ENCODE assay signal across 20 mouse cellular contexts in the genomic region with DNA sequence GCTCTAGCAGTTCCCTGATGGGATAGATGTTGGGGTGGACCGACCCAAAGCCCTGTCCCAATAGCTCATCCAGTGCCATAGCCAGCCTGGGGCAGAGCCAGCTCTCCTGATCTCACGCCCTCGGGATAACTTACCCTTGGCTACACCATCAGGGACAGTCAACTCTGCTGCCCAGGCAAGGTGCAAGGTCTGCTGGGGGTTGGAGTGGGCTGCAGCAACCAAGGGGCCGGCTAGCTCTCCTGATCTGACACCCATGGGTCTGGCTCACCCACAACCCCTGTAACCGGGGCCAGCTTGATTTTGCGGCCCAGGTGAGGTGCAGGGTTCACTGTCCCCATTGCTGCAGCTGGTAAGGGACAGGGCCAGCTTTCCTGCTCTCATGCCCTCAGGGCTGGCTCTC.
"Had no signal": no experiment of that assay in that cellular context is flagged by ENCODE, and none has a peak within 500 bp of the region (broad histone marks: within the 10 kb centered on the region; RNA-seq: fewer than 3 reads in every experiment).

No protein-coding gene starts in this region.

- H3K27ac ChIP-seq: kidney, postnatal 0 days; limb, embryonic 12.5 days; limb, embryonic 15.5 days; liver, embryonic 14.5 days; lung, embryonic 15.5 days; midbrain, embryonic 12.5 days; midbrain, embryonic 15.5 days; neural tube, embryonic 12.5 days; neural tube, embryonic 15.5 days; stomach, postnatal 0 days had no signal

- H3K36me3 ChIP-seq: limb, embryonic 12.5 days; limb, embryonic 15.5 days; lung, embryonic 15.5 days; midbrain, embryonic 12.5 days; midbrain, embryonic 15.5 days; neural tube, embryonic 12.5 days; neural tube, embryonic 15.5 days had no signal

- H3K4me2 ChIP-seq: limb, embryonic 12.5 days; limb, embryonic 15.5 days; lung, embryonic 15.5 days; midbrain, embryonic 12.5 days; midbrain, embryonic 15.5 days; neural tube, embryonic 12.5 days; neural tube, embryonic 15.5 days had no signal

- H3K9me3 ChIP-seq: limb, embryonic 15.5 days; lung, embryonic 15.5 days; midbrain, embryonic 15.5 days; neural tube, embryonic 12.5 days; neural tube, embryonic 15.5 days had no signal

- H3K9ac ChIP-seq: limb, embryonic 12.5 days; limb, embryonic 15.5 days; liver, embryonic 14.5 days; lung, embryonic 15.5 days; midbrain, embryonic 12.5 days; midbrain, embryonic 15.5 days; neural tube, embryonic 12.5 days; neural tube, embryonic 15.5 days had no signal

- DNase-seq: kidney, adult 11 months; kidney, postnatal 36 days; left cerebral cortex, postnatal 4 days; lung, adult 18-20 months; lung, postnatal 10 days; lung, postnatal 36 days; right cerebral cortex, adult 18-20 months; right cerebral cortex, postnatal 14 days; right cerebral cortex, postnatal 4 days; thymus, postnatal 25 days had no signal

- H3K4me3 ChIP-seq: limb, embryonic 12.5 days; limb, embryonic 15.5 days; lung, embryonic 15.5 days; midbrain, embryonic 12.5 days; midbrain, embryonic 15.5 days; neural tube, embryonic 12.5 days; neural tube, embryonic 15.5 days had no signal

- ATAC-seq: midbrain, embryonic 15.5 days had no signal

- H3K27me3 ChIP-seq: limb, embryonic 12.5 days; limb, embryonic 15.5 days; lung, embryonic 15.5 days; midbrain, embryonic 12.5 days; midbrain, embryonic 15.5 days; neural tube, embryonic 12.5 days; neural tube, embryonic 15.5 days had no signal
